Comparison of ENCODE assay signal across 10 mouse cellular contexts in the genomic region with DNA sequence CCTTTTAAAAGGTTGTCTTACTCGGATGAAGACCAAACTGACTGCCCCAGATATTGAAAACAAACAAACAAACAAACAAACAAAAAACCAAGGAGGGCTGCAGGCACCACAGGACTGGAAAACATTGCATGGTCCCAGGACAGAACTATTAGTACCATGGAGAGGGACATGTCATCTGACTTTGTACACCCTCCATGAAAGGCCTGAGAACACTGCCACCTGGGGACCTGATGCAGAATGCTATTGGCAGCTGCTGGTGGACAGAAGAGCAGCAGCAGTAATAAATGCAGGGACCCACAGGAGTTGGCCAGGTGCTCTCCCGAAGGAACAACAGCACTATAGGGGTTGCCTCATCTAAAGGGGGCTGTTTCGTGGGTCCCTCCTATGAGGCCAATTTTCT. TPM values are rescaled to one million over a fixed set of nuclear protein-coding genes. Genes with fewer than 3 reads are reported as not detected.
A peak's percentile ranks its signal among the peaks of the same experiment; 100 is the strongest.
DNase-seq lines count a peak whose midpoint lies in the region; ATAC-seq and TF ChIP-seq lines count a peak whose summit lies in the region.
"Had no signal": no experiment of that assay in that cellular context is flagged by ENCODE, and none has a peak within 500 bp of the region (broad histone marks: within the 10 kb centered on the region; RNA-seq: fewer than 3 reads in every experiment).

No protein-coding gene starts in this region.

- H3K9me3 ChIP-seq in liver, embryonic 14.5 days (ENCODE audit: control insufficient read depth, low read length) = no peaks in the 10 kb centered on the region
- H3K9me3 ChIP-seq in liver, embryonic 11.5 days (ENCODE audit: control insufficient read depth, low read length) = no peaks in the 10 kb centered on the region
- H3K9me3 ChIP-seq: midbrain, embryonic 13.5 days had no signal

- H3K9ac ChIP-seq in liver, embryonic 14.5 days (replicated peaks) = no peak overlapping the region
- no peak overlapping the region for H3K9ac ChIP-seq in liver, embryonic 11.5 days (ENCODE audit: low read depth, low read length)
- H3K9ac ChIP-seq: midbrain, embryonic 13.5 days had no signal

- DNase-seq in liver, embryonic 14.5 days (ENCODE audit: low read depth in 3 of 3, low spot score in 3 of 3) = peak in 1 of 3 experiments; percentile 3
- no peak for DNase-seq in liver, embryonic 11.5 days (ENCODE audit: low spot score)
- peak; percentile 30 for DNase-seq in Muller cell, postnatal 12 days (ENCODE audit: inconsistent ontology term)
- DNase-seq in brain, adult 2 months (ENCODE audit: low read depth, low spot score) = peak; percentile 47
- peak; percentile 58 for DNase-seq in kidney, postnatal 10 days
- no peak for DNase-seq in left cerebral cortex, adult 8-10 months (ENCODE audit: low spot score in 2 of 2)
- DNase-seq in urinary bladder, adult 2 months (ENCODE audit: low spot score) = no peak
- DNase-seq in cerebellum, adult 11-12 months = no peak
- DNase-seq: cerebellum, adult 8-10 months had no signal

- no peaks in the 10 kb centered on the region for H3K36me3 ChIP-seq in liver, embryonic 14.5 days (replicated peaks; ENCODE audit: control insufficient read depth, insufficient read depth, low read depth)
- no peaks in the 10 kb centered on the region for H3K36me3 ChIP-seq in liver, embryonic 11.5 days (ENCODE audit: control insufficient read depth, insufficient read depth, low read length)
- H3K36me3 ChIP-seq: midbrain, embryonic 13.5 days had no signal

- H3K4me3 ChIP-seq in liver, embryonic 14.5 days (ENCODE audit: insufficient read depth in 1 of 2, low read depth in 2 of 2, low read length in 2 of 2) = no peak overlapping the region
- H3K4me3 ChIP-seq in liver, embryonic 11.5 days (ENCODE audit: low read depth, low read length) = no peak overlapping the region
- H3K4me3 ChIP-seq: midbrain, embryonic 13.5 days had no signal

- H3K27me3 ChIP-seq in liver, embryonic 14.5 days (ENCODE audit: control insufficient read depth, insufficient read depth, low read length) = no peaks in the 10 kb centered on the region
- no peaks in the 10 kb centered on the region for H3K27me3 ChIP-seq in liver, embryonic 11.5 days (replicated peaks; ENCODE audit: control insufficient read depth, insufficient read depth, low read length)
- H3K27me3 ChIP-seq: midbrain, embryonic 13.5 days had no signal

- ATAC-seq in liver, embryonic 14.5 days (ENCODE audit: insufficient read depth) = no peak
- ATAC-seq in liver, embryonic 11.5 days (replicated peaks; ENCODE audit: low FRiP score) = no peak
- ATAC-seq: midbrain, embryonic 13.5 days had no signal

- peak; percentile 30; the same call in 1 of the 2 replicates for TF ChIP-seq CTCF in liver, embryonic 14.5 days (IDR thresholded peaks at IDR 0.05; ENCODE audit: low read depth)

- no peaks in the 10 kb centered on the region for H3K4me1 ChIP-seq in liver, embryonic 14.5 days (replicated peaks; ENCODE audit: control insufficient read depth in 2 of 2, insufficient read depth in 2 of 2, low read length in 1 of 2)
- H3K4me1 ChIP-seq in liver, embryonic 11.5 days (replicated peaks; ENCODE audit: control insufficient read depth, insufficient read depth, low read length) = no peaks in the 10 kb centered on the region

- 35% methylated on average over 3 of the region's 3 CpGs for WGBS in liver, embryonic 14.5 days (ENCODE audit: insufficient replicate concordance)
- 64% methylated on average over 3 of the region's 3 CpGs for WGBS in liver, embryonic 11.5 days

- H3K27ac ChIP-seq in liver, embryonic 14.5 days = no peak overlapping the region
- H3K27ac ChIP-seq in liver, embryonic 11.5 days (ENCODE audit: low read depth, low read length) = no peak overlapping the region
- H3K27ac ChIP-seq: midbrain, embryonic 13.5 days had no signal

- TF ChIP-seq EP300 in liver, embryonic 14.5 days (IDR thresholded peaks at IDR 0.05; ENCODE audit: low read depth) = no peak

- H3K4me2 ChIP-seq in liver, embryonic 14.5 days (ENCODE audit: low read depth) = no peak overlapping the region
- H3K4me2 ChIP-seq in liver, embryonic 11.5 days = no peak overlapping the region
- H3K4me2 ChIP-seq: midbrain, embryonic 13.5 days had no signal

RNA-seq across cellular contexts. Expression of gene Adamts20, which starts 2.0 kb away (rescaled TPM):
- polyA plus RNA-seq in liver, embryonic 14.5 days (2012; rRNA removed) = 0.04 and 0.09 TPM in 2 replicates
- polyA plus RNA-seq in liver, embryonic 14.5 days (2014; fragmentation: Nextera tagmentation; extraction: Ambion mirVana) = 0.10 TPM in 1 of 2 replicates, not detected in the other
- polyA plus RNA-seq in liver, embryonic 11.5 days (2014; fragmentation: Nextera tagmentation; extraction: Ambion mirVana) = 0.77 and 1.2 TPM in 2 replicates
- total RNA-seq in left cerebral cortex, adult 8-10 months (2022) = 1 to 10 TPM; 7.3 to 9.5 (median 8.8) TPM
- 1.3 and 1.6 TPM in 2 replicates for polyA plus RNA-seq in urinary bladder, adult 2 months (2012; rRNA removed)

Comparison
In these comparisons a context has a peak if more than half of its experiments do, and no peak if none do; other contexts are left out.
1. DNase-seq: peak in Muller cell, postnatal 12 days (single experiment), brain, adult 2 months (single experiment) and kidney, postnatal 10 days (single experiment); none in liver, embryonic 11.5 days (single experiment), left cerebral cortex, adult 8-10 months (0 of 2), urinary bladder, adult 2 months (single experiment) and cerebellum, adult 11-12 months (single experiment).